Mouse (Mus musculus) lung, adult 18-20 months (tissue): Measurements from ENCODE around the gene Tep1.
"Not testable (repeated sequence)": the region's sequence is repeated elsewhere in the genome, so short reads cannot be mapped to it uniquely, and the experiment has no call there.

Experiments used
- DNase-seq, 2 experiments: peaks; one replicate each; pipeline ENCODE4 v3.0.0; 2022; ENCODE audit warnings: mixed read lengths in 2 of 2

Tep1 gene

GRCm38 (mm10) chr14:50868211-50868610 lies 2.1 kb downstream of the Tep1 start:
- no peak for DNase-seq

- no peak for DNase-seq
Measured at GRCm38 (mm10) chr14:50866966-50867365, 3.4 kb downstream of the Tep1 start.

DNA sequence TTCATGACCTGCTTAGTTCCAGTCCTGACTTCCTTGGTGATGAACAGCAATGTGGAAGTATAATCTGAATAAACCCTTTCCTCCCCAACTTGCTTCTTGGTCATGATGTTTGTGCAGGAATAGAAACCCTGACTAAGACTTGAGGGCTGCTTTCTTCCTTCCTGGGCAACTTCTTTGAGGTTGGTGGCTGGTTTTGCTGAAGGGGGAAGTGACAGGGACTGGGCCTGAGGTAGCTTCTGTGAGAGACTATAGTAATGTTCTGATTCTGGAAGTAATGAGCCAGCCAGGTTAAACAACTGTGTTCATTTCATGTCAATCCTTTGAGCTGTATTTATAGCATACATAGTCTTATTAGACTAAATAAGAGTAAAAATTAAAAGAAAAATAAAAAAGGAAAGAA lies 5.4 kb downstream of the Tep1 start:
- not testable (repeated sequence) for DNase-seq

DNA sequence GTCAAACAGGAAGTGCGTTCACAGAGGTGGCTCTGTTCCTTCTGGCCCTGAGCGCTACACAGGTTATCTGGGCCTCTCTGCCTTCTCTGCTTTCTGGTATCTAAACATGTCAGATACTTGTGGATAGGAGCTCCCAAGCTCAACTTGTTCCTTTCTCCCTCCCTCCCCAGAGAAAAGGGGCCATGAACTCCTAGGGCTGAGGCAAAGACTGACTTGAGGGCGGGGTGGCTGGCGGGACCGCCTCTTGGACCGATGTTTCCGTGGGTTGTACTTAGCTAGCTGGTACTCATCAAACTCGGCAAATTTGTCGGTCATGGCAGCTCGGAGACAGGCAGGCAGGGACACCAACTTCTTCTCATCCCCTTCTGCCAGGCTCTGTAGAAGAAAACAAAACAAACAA lies 7.7 kb downstream of the Tep1 start:
- DNase-seq, result no peak

DNA sequence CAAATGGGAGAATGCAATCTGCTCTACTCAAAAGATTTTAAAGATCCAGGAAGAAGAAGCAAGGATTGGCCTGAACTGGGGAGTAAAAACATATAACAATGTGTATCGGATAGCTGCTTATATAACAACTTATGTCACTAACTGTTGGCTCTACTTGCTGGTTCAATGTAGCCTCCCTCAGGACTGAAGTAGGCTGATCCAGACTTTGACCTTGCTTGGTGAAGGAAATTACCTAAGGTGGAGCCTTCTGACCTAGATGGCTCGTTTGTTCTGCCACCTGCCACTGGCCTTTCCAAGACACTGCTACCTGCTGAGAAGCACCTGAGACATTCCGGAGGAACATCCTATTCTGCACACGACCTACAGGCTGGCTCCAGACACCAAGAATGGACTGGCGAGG lies 14.6 kb downstream of the Tep1 start:
- no peak for DNase-seq

DNA sequence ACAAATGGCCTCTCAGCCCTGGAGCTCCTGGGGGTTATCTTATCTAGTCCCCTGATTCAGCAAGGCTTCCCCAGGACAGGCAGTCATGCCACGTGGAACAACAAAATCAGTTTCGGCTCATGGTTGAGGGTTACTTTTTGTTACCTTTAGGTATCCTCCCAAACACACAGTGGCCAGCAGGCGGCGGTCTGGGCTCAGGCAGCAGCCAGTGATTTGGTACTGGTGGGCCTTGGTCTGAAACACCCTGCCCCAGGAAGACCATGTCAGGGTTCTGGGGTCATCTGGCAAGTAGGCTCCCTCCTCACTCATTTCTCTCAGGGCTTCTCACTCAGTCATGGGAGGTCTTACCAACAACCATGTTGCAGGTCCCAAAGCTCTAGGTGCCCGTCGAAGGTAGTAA lies 33.1 kb downstream of the Tep1 start:
- no peak for DNase-seq

- no peak for DNase-seq
Measured at GRCm38 (mm10) chr14:50834435-50834834, 35.9 kb downstream of the Tep1 start.

- peak; percentile 46 to 59 for DNase-seq
Measured at GRCm38 (mm10) chr14:50833964-50834363, 36.4 kb downstream of the Tep1 start.

DNA sequence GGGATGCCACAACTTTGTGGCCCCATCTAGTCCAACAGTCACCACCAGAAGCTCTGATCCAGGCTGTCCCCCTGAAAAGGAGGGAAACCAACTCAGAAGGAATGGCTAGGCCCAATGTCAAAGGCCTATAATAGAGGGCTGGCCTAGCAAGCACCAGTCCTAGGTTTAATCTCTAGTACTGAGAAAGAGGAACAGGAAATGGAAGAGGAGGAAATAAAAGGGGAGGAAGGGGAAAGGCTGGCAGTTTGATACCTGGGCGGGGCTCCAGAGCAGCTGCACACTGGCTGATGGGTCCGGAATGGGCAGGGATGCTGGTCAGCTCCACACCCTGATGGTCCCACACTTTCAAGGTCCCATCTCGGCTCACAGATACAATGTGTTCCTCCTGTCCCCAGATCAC lies 40.5 kb downstream of the Tep1 start:
- no peak for DNase-seq

DNA sequence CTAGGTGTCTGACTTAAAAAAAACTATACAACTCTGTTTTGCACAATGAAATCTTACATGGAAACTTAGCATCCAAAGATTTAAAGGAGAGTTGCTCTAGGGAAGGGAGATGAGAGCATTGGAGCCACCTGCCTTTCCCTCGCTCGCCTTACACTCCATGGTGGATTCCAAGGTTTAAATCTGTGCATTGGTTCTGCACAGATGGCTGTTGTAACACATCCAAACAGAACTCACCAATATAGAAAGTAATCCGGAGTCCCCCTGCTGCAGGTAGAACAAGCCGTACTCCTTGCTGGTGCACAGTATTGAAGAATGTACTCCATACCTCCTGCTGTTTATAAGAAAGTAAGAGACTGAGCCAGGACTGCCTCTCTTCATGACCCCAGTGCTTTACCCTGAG lies 43.8 kb downstream of the Tep1 start:
- no peak for DNase-seq

DNA sequence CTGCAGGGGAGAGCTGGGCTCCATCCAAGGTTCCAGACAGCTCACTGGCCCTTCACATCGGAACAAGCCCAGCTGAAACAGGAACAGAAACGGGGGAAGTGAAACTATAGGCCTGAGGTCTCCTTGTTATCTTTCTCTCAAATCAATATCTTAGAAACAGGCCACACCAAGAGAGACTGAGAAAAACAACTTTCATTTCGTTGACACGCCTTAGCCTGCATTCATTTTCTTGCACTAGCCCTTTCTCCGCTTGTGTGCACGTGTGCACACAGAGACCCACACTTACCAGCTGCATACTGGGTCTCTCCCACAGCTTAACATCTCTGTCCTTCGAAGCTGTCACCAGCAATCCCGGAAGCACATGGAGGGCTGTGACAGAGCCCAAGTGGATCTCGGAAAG lies 46.1 kb downstream of the Tep1 start:
- DNase-seq, result no peak

- DNase-seq, result no peak
Measured at GRCm38 (mm10) chr14:50823240-50823639, 47.1 kb downstream of the Tep1 start.

DNA sequence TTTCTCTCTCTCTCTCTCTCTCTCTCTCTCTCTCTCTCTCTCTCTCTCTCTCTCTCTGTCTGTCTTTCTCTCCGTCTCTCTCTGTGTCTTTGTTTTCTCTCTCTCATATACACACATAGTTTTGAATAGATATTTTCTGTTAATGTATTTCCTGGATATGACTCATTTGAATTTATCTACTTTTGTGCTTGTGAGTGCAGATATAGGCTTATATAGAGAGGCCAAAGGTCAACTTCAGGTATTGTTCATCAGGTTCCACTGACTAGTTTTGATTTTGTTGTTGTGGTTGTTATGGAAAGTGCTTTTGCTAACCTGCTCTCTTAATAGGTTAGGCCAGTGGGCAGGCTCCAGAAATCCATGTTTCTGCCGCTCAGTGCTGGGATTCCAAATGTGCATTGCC lies 57.3 kb downstream of the Tep1 start:
- no peak for DNase-seq

- DNase-seq, result peak; percentile 98
Measured at GRCm38 (mm10) chr14:50807487-50808072, 62.8 kb downstream of the Tep1 start, which contains the start of the genes Ccnb1ip1 and Parp2. Gene Ccnb1ip1, minus strand, starts transcription at chr14:50807732. Gene Parp2, plus strand, starts transcription at chr14:50807841.

GRCm38 (mm10) chr14:50806469-50806868 lies 63.9 kb downstream of the Tep1 start:
- DNase-seq, result not testable (repeated sequence)

DNA sequence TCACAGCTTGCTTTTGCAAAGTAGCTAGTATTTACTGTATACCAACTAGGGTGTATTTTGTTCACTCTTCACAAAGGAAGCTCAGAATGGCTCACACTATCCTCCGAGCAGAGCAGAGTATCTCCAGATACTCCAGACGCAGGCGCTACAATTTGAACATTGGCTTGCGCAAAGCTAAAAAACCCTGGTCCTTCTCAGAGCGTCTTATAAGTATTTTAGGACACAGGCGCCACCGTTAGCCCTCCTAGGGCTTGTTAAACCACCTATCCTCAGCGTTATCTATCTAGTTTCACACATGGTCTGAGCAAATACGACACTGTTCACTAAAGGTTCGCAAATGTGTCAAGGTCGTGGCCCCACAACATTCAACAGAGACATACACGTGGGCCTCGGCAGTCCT lies 65.7 kb downstream of the Tep1 start:
- DNase-seq, result no peak

GRCm38 (mm10) chr14:50802843-50803562 lies 67.4 kb downstream of the Tep1 start:
- no peak for DNase-seq

DNA sequence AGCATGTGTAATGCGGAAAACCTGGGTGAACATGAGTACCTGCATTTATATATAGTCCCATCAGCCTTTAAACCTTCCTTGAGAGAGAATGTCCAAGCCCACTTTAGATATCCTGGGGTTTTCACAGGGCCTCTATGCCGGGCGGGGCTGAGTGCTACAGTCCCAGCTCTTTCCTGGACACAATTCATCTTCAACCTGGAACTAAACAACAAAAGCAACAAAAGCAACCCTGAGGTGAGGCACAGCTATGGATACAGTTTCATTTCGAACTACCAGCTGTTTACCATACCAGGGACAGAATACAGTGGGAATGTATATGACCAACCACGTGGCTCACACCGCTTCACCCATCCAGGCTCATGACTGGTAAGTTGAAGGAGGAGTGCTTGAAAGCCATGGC lies 67.9 kb downstream of the Tep1 start:
- no peak for DNase-seq

DNA sequence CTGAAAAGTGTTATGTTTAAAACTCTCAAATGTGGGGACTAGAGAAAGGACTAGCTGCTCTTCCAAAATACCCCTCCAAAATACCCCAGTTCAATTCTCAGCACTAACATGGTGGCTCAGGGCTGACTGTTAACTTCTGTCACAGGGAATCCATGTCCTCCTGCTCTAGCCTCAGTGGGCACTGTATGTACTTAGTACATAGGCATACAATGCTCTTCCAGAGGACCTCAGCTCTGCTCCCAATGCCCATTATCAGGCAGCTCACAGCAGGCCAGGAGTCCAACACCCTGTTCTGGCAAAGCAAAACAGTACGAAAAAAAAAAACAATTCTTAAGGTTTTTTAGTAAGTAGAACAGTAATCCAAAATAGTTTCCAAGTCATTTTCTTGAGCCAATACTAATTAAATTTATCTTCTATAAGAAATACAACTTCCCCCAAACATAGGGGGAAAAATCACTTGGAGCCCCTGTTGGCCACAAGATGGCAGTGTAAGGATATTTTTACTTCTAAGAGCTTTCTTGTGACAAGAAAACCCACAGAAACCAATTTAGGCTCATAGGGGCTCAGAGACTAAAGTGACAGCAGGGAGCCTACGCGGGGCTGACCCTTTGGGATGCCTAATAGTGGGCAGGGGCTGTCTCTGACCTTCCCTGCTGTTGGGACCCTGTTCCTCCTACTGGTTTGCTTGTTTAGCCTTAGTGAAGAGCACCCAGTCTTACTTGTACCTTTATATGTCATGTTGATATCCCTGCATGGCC lies 70.7 kb downstream of the Tep1 start:
- peak; percentile 14 to 39 for DNase-seq

DNA sequence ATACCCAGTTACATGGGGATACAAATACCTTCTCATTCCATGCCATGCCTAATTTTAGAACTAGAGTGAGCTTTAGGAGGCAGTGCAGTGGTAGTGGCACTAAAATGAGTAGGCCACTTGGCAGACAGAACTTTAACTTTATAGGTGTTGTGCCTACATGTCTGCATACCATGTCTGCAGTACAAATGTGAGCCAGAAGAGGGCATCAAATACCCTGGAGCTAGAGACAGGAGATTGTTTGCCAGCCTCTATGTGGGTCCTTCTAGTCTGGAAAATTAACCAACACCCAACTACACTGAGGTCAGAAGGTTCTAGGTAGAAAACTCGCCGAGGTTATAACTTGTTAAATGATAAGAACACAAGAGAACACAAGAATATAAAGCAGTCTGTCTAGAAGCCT lies 71.8 kb downstream of the Tep1 start:
- no peak for DNase-seq

DNA sequence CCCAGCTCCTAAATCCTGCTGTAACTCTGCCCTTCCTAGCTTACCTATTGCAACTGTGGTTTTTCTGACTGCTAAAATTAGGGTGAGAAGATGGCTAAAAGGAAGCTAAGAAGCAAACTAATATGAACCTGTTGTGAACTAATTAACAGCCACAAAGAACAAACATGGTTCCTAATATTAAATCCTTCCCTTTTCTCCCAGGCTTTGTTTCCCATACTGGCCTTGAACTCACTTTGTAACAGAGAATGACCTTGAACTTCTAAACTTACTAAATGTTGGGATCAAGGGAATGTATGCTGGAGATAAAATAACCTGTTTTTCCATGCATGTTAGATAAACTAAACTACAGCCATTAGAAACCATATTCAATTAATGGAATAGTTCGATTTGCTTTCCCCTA lies 73.9 kb downstream of the Tep1 start:
- DNase-seq, result no peak

DNA sequence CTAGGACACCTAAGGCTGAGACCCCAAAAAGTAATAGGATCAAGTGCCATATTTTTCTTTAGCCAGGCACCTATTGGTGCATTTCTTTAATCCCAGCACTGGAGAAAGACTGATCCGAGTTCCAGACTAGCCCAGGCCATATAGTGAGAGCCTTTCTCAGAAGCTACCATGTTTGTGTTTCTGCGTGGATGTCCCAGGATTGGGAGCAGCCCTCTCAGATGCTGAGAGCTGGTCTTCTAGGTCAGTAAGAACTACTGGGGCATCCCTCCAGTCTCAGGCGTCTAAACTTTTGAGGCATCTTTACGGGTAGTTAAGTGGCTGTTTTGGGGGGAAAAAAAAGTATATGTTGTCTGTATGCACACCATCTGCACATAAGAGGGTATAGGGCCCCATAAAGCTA lies 74.4 kb downstream of the Tep1 start:
- no peak for DNase-seq

DNA sequence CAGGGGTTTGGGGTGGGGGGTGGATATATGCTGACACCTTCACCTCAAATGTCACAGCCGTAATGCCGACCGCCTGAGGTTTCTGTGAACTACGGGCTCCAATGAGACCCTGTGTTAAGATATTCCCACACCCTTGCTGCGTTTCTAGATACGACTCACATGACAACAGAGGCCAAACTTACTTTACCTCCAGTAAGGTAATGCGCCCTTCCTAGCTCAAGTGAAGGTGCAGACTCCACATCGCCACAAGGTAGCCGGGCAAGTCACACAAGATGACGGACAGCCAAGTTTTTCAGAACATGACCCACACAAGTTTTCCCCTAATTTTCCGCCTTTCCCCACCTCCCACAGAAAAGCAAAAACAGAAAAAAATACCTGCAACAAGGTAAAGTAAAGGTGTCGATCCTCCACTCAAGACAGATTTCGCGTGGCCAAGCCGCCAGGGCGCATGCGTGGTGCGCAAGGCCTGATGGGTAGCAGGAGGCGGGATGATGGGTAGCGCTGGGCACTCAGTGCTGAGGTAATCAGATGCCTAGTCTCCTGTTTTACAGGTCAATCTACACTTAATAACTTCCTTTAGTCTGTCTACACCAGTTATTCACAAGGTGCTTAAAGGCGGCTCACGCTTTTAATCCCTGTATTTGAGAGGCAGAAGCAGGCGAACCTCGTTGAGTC lies 75.0 kb downstream of the Tep1 start:
- DNase-seq, result no peak
